8 mouse cellular contexts compared by ENCODE assay signal in genomic region chr1:64689561-64690212, GRCm38 (mm10). TPM values are rescaled to one million over a fixed set of nuclear protein-coding genes. Genes with fewer than 3 reads are reported as not detected.
DNase-seq lines count a peak whose midpoint lies in the region; ATAC-seq and TF ChIP-seq lines count a peak whose summit lies in the region.

No protein-coding gene starts in this region.

- TF ChIP-seq POLR2A in kidney, adult 2 months (IDR thresholded peaks at IDR 0.05; ENCODE audit: low read depth, low read length), result no peak
- TF ChIP-seq POLR2A in bone marrow macrophage, adult 2 months (IDR thresholded peaks at IDR 0.05; ENCODE audit: borderline replicate concordance, low read depth, low read length), result no peak

- TF ChIP-seq CTCF in kidney, adult 2 months (conservative IDR thresholded peaks at IDR 0.05; ENCODE audit: insufficient read depth, insufficient read length, low read depth, low read length), result no peak
- no peak for TF ChIP-seq CTCF in bone marrow macrophage, adult 2 months (IDR thresholded peaks at IDR 0.05; ENCODE audit: low read depth, low read length)
- no peak for TF ChIP-seq CTCF in liver, embryonic 14.5 days (IDR thresholded peaks at IDR 0.05; ENCODE audit: low read depth)

- intact Hi-C loops in gastrocnemius, postnatal 36 days (cut with DNase I), result loop anchor here (5.0 to 10.0 kb wide), 2 partner anchors 72 to 155 kb away; partner anchors contain the start of genes Creb1 and Mettl21a

- H3K4me2 ChIP-seq in hindbrain, embryonic 12.5 days (replicated peaks), result peak overlapping the region; percentile 76
- H3K4me2 ChIP-seq in liver, embryonic 14.5 days (ENCODE audit: low read depth), result peak overlapping the region; percentile 91

- peak; percentile 62 for DNase-seq in kidney, adult 2 months
- no peak for DNase-seq in kidney, postnatal 4 days
- DNase-seq in liver, embryonic 14.5 days (ENCODE audit: low read depth in 3 of 3, low spot score in 3 of 3), result no peak
- no peak for DNase-seq in right cerebral cortex, postnatal 4 days
- DNase-seq in gastrocnemius, postnatal 36 days, result no peak
- DNase-seq in lung, postnatal 4 days, result no peak

- no peak for TF ChIP-seq EP300 in liver, embryonic 14.5 days (IDR thresholded peaks at IDR 0.05; ENCODE audit: low read depth)

- H3K36me3 ChIP-seq in kidney, adult 2 months (ENCODE audit: control insufficient read depth, insufficient read depth, low read length), result no peaks in the 10 kb centered on the region
- H3K36me3 ChIP-seq in hindbrain, embryonic 12.5 days, result no peaks in the 10 kb centered on the region
- H3K36me3 ChIP-seq in liver, embryonic 14.5 days (replicated peaks; ENCODE audit: control insufficient read depth, insufficient read depth, low read depth), result no peaks in the 10 kb centered on the region

- no peaks in the 10 kb centered on the region for H3K9me3 ChIP-seq in hindbrain, embryonic 12.5 days (replicated peaks)
- no peaks in the 10 kb centered on the region for H3K9me3 ChIP-seq in liver, embryonic 14.5 days (ENCODE audit: control insufficient read depth, low read length)

- H3K27ac ChIP-seq in kidney, adult 2 months (ENCODE audit: insufficient read depth, low read depth, low read length), result no peak overlapping the region
- H3K27ac ChIP-seq in bone marrow macrophage, adult 2 months (ENCODE audit: insufficient read depth, low read depth, low read length), result no peak overlapping the region
- H3K27ac ChIP-seq in hindbrain, embryonic 12.5 days, result no peak overlapping the region
- peak overlapping the region; percentile 73 for H3K27ac ChIP-seq in liver, embryonic 14.5 days

- no peak for ATAC-seq in hindbrain, embryonic 12.5 days (ENCODE audit: low FRiP score)
- no peak for ATAC-seq in liver, embryonic 14.5 days (ENCODE audit: insufficient read depth)

- 22% methylated on average over 9 of the region's 9 CpGs for WGBS in kidney, adult 2 months
- 27% methylated on average over 9 of the region's 9 CpGs for WGBS in hindbrain, embryonic 12.5 days
- WGBS in liver, embryonic 14.5 days (ENCODE audit: insufficient replicate concordance), result 20% methylated on average over 9 of the region's 9 CpGs

- peaks cover 6% of the 10 kb centered on the region; the same call in 1 of the 2 replicates for H3K4me1 ChIP-seq in kidney, adult 2 months (ENCODE audit: control insufficient read depth, insufficient read depth, low read length)
- H3K4me1 ChIP-seq in bone marrow macrophage, adult 2 months (ENCODE audit: control insufficient read depth, insufficient read depth, low read length), result no peaks in the 10 kb centered on the region; the same call in 1 of the 2 replicates
- peaks cover 33% of the 10 kb centered on the region for H3K4me1 ChIP-seq in hindbrain, embryonic 12.5 days
- peaks cover 9 to 10% of the 10 kb centered on the region in 2 experiments for H3K4me1 ChIP-seq in liver, embryonic 14.5 days (replicated peaks; ENCODE audit: control insufficient read depth in 2 of 2, insufficient read depth in 2 of 2, low read length in 1 of 2)

- H3K9ac ChIP-seq in hindbrain, embryonic 12.5 days, result peak overlapping the region; percentile 49
- peak overlapping the region; percentile 84 for H3K9ac ChIP-seq in liver, embryonic 14.5 days (replicated peaks)

- peak overlapping the region; percentile 60; the same call in 1 of the 2 replicates for H3K4me3 ChIP-seq in kidney, adult 2 months (ENCODE audit: insufficient read depth, low read depth, low read length)
- peak overlapping the region; percentile 67 for H3K4me3 ChIP-seq in bone marrow macrophage, adult 2 months (ENCODE audit: insufficient read depth, low read length)
- peak overlapping the region; percentile 92 for H3K4me3 ChIP-seq in hindbrain, embryonic 12.5 days
- H3K4me3 ChIP-seq in liver, embryonic 14.5 days (ENCODE audit: insufficient read depth in 1 of 2, low read depth in 2 of 2, low read length in 2 of 2), result peak overlapping the region; percentile 71 to 85

- H3K27me3 ChIP-seq in kidney, adult 2 months (replicated peaks; ENCODE audit: control insufficient read depth, insufficient read depth, low read length), result no peaks in the 10 kb centered on the region
- no peaks in the 10 kb centered on the region for H3K27me3 ChIP-seq in hindbrain, embryonic 12.5 days
- no peaks in the 10 kb centered on the region for H3K27me3 ChIP-seq in liver, embryonic 14.5 days (ENCODE audit: control insufficient read depth, insufficient read depth, low read length)

RNA-seq across cellular contexts. Expression of gene Ccnyl1, which starts 0.6 kb away (rescaled TPM):
- polyA plus RNA-seq in kidney, adult 2 months (2012; rRNA removed), result 17.0 and 18.7 TPM in 2 replicates
- polyA plus RNA-seq in bone marrow macrophage, adult 2 months (2012; ENCODE audit: insufficient read depth, insufficient read length, missing spikeins), result 8.3 and 8.5 TPM in 2 replicates
- polyA plus RNA-seq in hindbrain, embryonic 12.5 days (2016; fragmentation: Nextera tagmentation; extraction: Ambion mirVana), result 7.6 and 7.8 TPM in 2 replicates
- 3.7 and 4.2 TPM in 2 replicates for polyA plus RNA-seq in liver, embryonic 14.5 days (2012; rRNA removed)
- 0.90 and 1.4 TPM in 2 replicates for polyA plus RNA-seq in liver, embryonic 14.5 days (2014; fragmentation: Nextera tagmentation; extraction: Ambion mirVana)
- 10 to 100 TPM; 17.1 to 23.8 TPM for total RNA-seq in gastrocnemius, postnatal 36 days (2021)

RNA-seq across cellular contexts. Expression of gene Fzd5, which starts 47.9 kb away (rescaled TPM):
- 9.7 and 13.8 TPM in 2 replicates for polyA plus RNA-seq in kidney, adult 2 months (2012; rRNA removed)
- 2.4 TPM in 2 replicates for polyA plus RNA-seq in bone marrow macrophage, adult 2 months (2012; ENCODE audit: insufficient read depth, insufficient read length, missing spikeins)
- 0.48 and 0.56 TPM in 2 replicates for polyA plus RNA-seq in hindbrain, embryonic 12.5 days (2016; fragmentation: Nextera tagmentation; extraction: Ambion mirVana)
- 3.4 and 4.3 TPM in 2 replicates for polyA plus RNA-seq in liver, embryonic 14.5 days (2012; rRNA removed)
- 2.6 and 3.2 TPM in 2 replicates for polyA plus RNA-seq in liver, embryonic 14.5 days (2014; fragmentation: Nextera tagmentation; extraction: Ambion mirVana)
- total RNA-seq in gastrocnemius, postnatal 36 days (2021), result 1 to 10 TPM; 1.5 to 1.9 TPM
